Mouse (Mus musculus): Measurements from ENCODE around the gene Dcdc2a. TPM values are rescaled to one million over a fixed set of nuclear protein-coding genes. Genes with fewer than 3 reads are reported as not detected.

Gene Dcdc2a
- total and polyA plus RNA-seq, 3 experiments = 0.12 TPM; not detected in 2

GRCm38 (mm10) chr13:25127806-25128205, 72.0 kb downstream of the Dcdc2a start:
- H3K27ac ChIP-seq = no peak overlapping the region
- no peak for DNase-seq
- H3K4me3 ChIP-seq = no peak overlapping the region
- TF ChIP-seq POLR2A (IDR thresholded peaks at IDR 0.05; ENCODE audit: insufficient read depth, low read depth, low read length) (no peak), EP300 (IDR thresholded peaks at IDR 0.05; ENCODE audit: insufficient read depth, low read depth, low read length) (no peak), CTCF (IDR thresholded peaks at IDR 0.05) (no peak)
- no peaks in the 10 kb centered on the region for H3K36me3 ChIP-seq (ENCODE audit: control insufficient read depth, insufficient read depth, low read length)
- no peaks in the 10 kb centered on the region for H3K27me3 ChIP-seq (ENCODE audit: control insufficient read depth, insufficient read depth, low read length)
- H3K9ac ChIP-seq (ENCODE audit: low read depth, low read length) = no peak overlapping the region
- intact Hi-C loops (cut with DNase I) = no loop called here
- no peaks in the 10 kb centered on the region for H3K79me2 ChIP-seq (replicated peaks; ENCODE audit: control insufficient read depth, insufficient read depth, low read length)
- no peaks in the 10 kb centered on the region for H3K4me1 ChIP-seq (ENCODE audit: control insufficient read depth, insufficient read depth, low read length)
- WGBS = 87% methylated on average over 6 of the region's 6 CpGs

GRCm38 (mm10) chr13:25128766-25129165, 73.0 kb downstream of the Dcdc2a start:
- Histone ChIP-seq H3K27me3 (ENCODE audit: control insufficient read depth, insufficient read depth, low read length) (no peaks in the 10 kb centered on the region), H3K36me3 (ENCODE audit: control insufficient read depth, insufficient read depth, low read length) (no peaks in the 10 kb centered on the region), H3K4me3 (no peak overlapping the region), H3K9ac (ENCODE audit: low read depth, low read length) (no peak overlapping the region), H3K27ac (no peak overlapping the region), H3K79me2 (replicated peaks; ENCODE audit: control insufficient read depth, insufficient read depth, low read length) (no peaks in the 10 kb centered on the region), H3K4me1 (ENCODE audit: control insufficient read depth, insufficient read depth, low read length) (no peaks in the 10 kb centered on the region)
- intact Hi-C loops (cut with DNase I) = no loop called here
- WGBS = 74% methylated on average over 9 of the region's 9 CpGs
- DNase-seq = no peak
- TF ChIP-seq POLR2A (IDR thresholded peaks at IDR 0.05; ENCODE audit: insufficient read depth, low read depth, low read length) (no peak), CTCF (IDR thresholded peaks at IDR 0.05) (no peak), EP300 (IDR thresholded peaks at IDR 0.05; ENCODE audit: insufficient read depth, low read depth, low read length) (no peak)

- TF ChIP-seq CTCF (IDR thresholded peaks at IDR 0.05) (no peak), EP300 (IDR thresholded peaks at IDR 0.05; ENCODE audit: insufficient read depth, low read depth, low read length) (no peak), POLR2A (IDR thresholded peaks at IDR 0.05; ENCODE audit: insufficient read depth, low read depth, low read length) (no peak)
- Histone ChIP-seq H3K9ac (ENCODE audit: low read depth, low read length) (no peak overlapping the region), H3K27ac (no peak overlapping the region), H3K4me3 (no peak overlapping the region), H3K79me2 (replicated peaks; ENCODE audit: control insufficient read depth, insufficient read depth, low read length) (no peaks in the 10 kb centered on the region), H3K27me3 (ENCODE audit: control insufficient read depth, insufficient read depth, low read length) (no peaks in the 10 kb centered on the region), H3K4me1 (ENCODE audit: control insufficient read depth, insufficient read depth, low read length) (no peaks in the 10 kb centered on the region), H3K36me3 (ENCODE audit: control insufficient read depth, insufficient read depth, low read length) (no peaks in the 10 kb centered on the region)
- 88% methylated on average over 3 of the region's 3 CpGs for WGBS
- no peak for DNase-seq
- intact Hi-C loops (cut with DNase I) = no loop called here
Measured at GRCm38 (mm10) chr13:25143066-25143465, 87.3 kb downstream of the Dcdc2a start.

GRCm38 (mm10) chr13:25144093-25144492, 88.3 kb downstream of the Dcdc2a start:
- no peak for DNase-seq
- WGBS = 70% methylated on average over 2 of the region's 2 CpGs
- no peaks in the 10 kb centered on the region for H3K4me1 ChIP-seq (ENCODE audit: control insufficient read depth, insufficient read depth, low read length)
- H3K79me2 ChIP-seq (replicated peaks; ENCODE audit: control insufficient read depth, insufficient read depth, low read length) = no peaks in the 10 kb centered on the region
- H3K4me3 ChIP-seq = no peak overlapping the region
- TF ChIP-seq EP300 (IDR thresholded peaks at IDR 0.05; ENCODE audit: insufficient read depth, low read depth, low read length) (no peak), CTCF (IDR thresholded peaks at IDR 0.05) (no peak), POLR2A (IDR thresholded peaks at IDR 0.05; ENCODE audit: insufficient read depth, low read depth, low read length) (no peak)
- H3K27me3 ChIP-seq (ENCODE audit: control insufficient read depth, insufficient read depth, low read length) = no peaks in the 10 kb centered on the region
- no peak overlapping the region for H3K9ac ChIP-seq (ENCODE audit: low read depth, low read length)
- intact Hi-C loops (cut with DNase I) = no loop called here
- no peaks in the 10 kb centered on the region for H3K36me3 ChIP-seq (ENCODE audit: control insufficient read depth, insufficient read depth, low read length)
- no peak overlapping the region for H3K27ac ChIP-seq

GRCm38 (mm10) chr13:25146232-25146631, 90.4 kb downstream of the Dcdc2a start:
- intact Hi-C loops (cut with DNase I) = no loop called here
- Histone ChIP-seq H3K27ac (no peak overlapping the region), H3K36me3 (ENCODE audit: control insufficient read depth, insufficient read depth, low read length) (no peaks in the 10 kb centered on the region), H3K4me3 (no peak overlapping the region), H3K9ac (ENCODE audit: low read depth, low read length) (no peak overlapping the region), H3K27me3 (ENCODE audit: control insufficient read depth, insufficient read depth, low read length) (no peaks in the 10 kb centered on the region), H3K79me2 (replicated peaks; ENCODE audit: control insufficient read depth, insufficient read depth, low read length) (no peaks in the 10 kb centered on the region), H3K4me1 (ENCODE audit: control insufficient read depth, insufficient read depth, low read length) (no peaks in the 10 kb centered on the region; the same call in 1 of the 2 replicates)
- no peak for DNase-seq
- WGBS = 66% methylated on average over 2 of the region's 2 CpGs
- TF ChIP-seq POLR2A (IDR thresholded peaks at IDR 0.05; ENCODE audit: insufficient read depth, low read depth, low read length) = no peak
- TF ChIP-seq EP300 (IDR thresholded peaks at IDR 0.05; ENCODE audit: insufficient read depth, low read depth, low read length) = no peak
- no peak for TF ChIP-seq CTCF (IDR thresholded peaks at IDR 0.05)

- Histone ChIP-seq H3K4me1 (ENCODE audit: control insufficient read depth, insufficient read depth, low read length) (no peaks in the 10 kb centered on the region; the same call in 1 of the 2 replicates), H3K9ac (ENCODE audit: low read depth, low read length) (no peak overlapping the region), H3K27me3 (ENCODE audit: control insufficient read depth, insufficient read depth, low read length) (no peaks in the 10 kb centered on the region), H3K27ac (no peak overlapping the region), H3K4me3 (no peak overlapping the region), H3K79me2 (replicated peaks; ENCODE audit: control insufficient read depth, insufficient read depth, low read length) (no peaks in the 10 kb centered on the region), H3K36me3 (ENCODE audit: control insufficient read depth, insufficient read depth, low read length) (no peaks in the 10 kb centered on the region)
- intact Hi-C loops (cut with DNase I) = no loop called here
- WGBS = 19% methylated on average over 17 of the region's 17 CpGs
- no peak for TF ChIP-seq POLR2A (IDR thresholded peaks at IDR 0.05; ENCODE audit: insufficient read depth, low read depth, low read length)
- no peak for DNase-seq
Measured at GRCm38 (mm10) chr13:25150154-25150781, 94.5 kb downstream of the Dcdc2a start.
